Mouse (Mus musculus) hindbrain, embryonic 14.5 days (tissue): ENCODE measurements around the gene Olfr686. TPM values are rescaled to one million over a fixed set of nuclear protein-coding genes. Genes with fewer than 3 reads are reported as not detected.
A peak's percentile ranks its signal among the peaks of the same experiment; 100 is the strongest.

Experiments
- ATAC-seq: fragments of 200-750 bp; cut with Nextera tagmentation; 2 replicates; pipeline ENCODE4 v1.8.0; 2017; ENCODE audit warnings: moderate number of reproducible peaks, mild to moderate bottlenecking, moderate TSS enrichment, moderate library complexity; ENCODE audit not compliant: low FRiP score
- DNase-seq: peaks from one replicate; pipeline ENCODE4 v3.0.0-alpha.2; 2015; ENCODE audit warnings: low spot score
- H3K27ac ChIP-seq: fragments of 300-500 bp; sonication (generic); 2 replicates; pipeline ENCODE4 v1.5.1; 2014; ENCODE audit warnings: mild to moderate bottlenecking, moderate library complexity
- H3K27me3 ChIP-seq: fragments of 300-500 bp; sonication (generic); 2 replicates; pipeline ENCODE4 v1.6.1; 2014; ENCODE audit warnings: mild to moderate bottlenecking, low read length, mixed read lengths; ENCODE audit not compliant: control insufficient read depth, insufficient read depth
- H3K36me3 ChIP-seq: fragments of 300-500 bp; sonication (generic); replicated peaks from 2 replicates; pipeline ENCODE4 v1.6.1; 2014; ENCODE audit not compliant: control insufficient read depth, insufficient read depth
- H3K4me1 ChIP-seq: fragments of 300-500 bp; sonication (generic); replicated peaks from 2 replicates; pipeline ENCODE4 v1.6.1; 2014; ENCODE audit warnings: antibody characterized with exemption, low read length, mixed read lengths; ENCODE audit not compliant: control insufficient read depth, insufficient read depth
- H3K4me2 ChIP-seq: fragments of 300-500 bp; sonication (generic); replicated peaks from 2 replicates; pipeline ENCODE4 v1.6.1; 2014; ENCODE audit warnings: mild to moderate bottlenecking, moderate library complexity
- H3K4me3 ChIP-seq: fragments of 300-500 bp; sonication (generic); replicated peaks from 2 replicates; pipeline ENCODE4 v1.5.1; 2014; ENCODE audit warnings: mild to moderate bottlenecking, low read length
- H3K9ac ChIP-seq: fragments of 300-500 bp; sonication (generic); 2 replicates; pipeline ENCODE4 v1.6.1; 2014
- H3K9me3 ChIP-seq: fragments of 300-500 bp; sonication (generic); 2 replicates; pipeline ENCODE4 v1.6.1; 2016; ENCODE audit warnings: low read length; ENCODE audit not compliant: control insufficient read depth
- WGBS: fragments of 180-500 bp; shearing (Covaris S2); extraction: QIAGEN DNeasy Blood & Tissue Kit; methylation state at CpG from one replicate; pipeline ENCODE4 v1.1.7; 2014; 5-methylcytosine and 5-hydroxymethylcytosine counted together
- polyA plus RNA-seq: library from polyadenylated mRNA; unstranded; fragments of >200 nt; fragmentation: Nextera tagmentation; extraction: Ambion mirVana; gene quantifications from 2 replicates; pipeline ENCODE4 v1.2.1, GENCODE M21; 2014

The Olfr686 gene
- polyA plus RNA-seq, 1 experiment from 2014 or later = not detected

DNA sequence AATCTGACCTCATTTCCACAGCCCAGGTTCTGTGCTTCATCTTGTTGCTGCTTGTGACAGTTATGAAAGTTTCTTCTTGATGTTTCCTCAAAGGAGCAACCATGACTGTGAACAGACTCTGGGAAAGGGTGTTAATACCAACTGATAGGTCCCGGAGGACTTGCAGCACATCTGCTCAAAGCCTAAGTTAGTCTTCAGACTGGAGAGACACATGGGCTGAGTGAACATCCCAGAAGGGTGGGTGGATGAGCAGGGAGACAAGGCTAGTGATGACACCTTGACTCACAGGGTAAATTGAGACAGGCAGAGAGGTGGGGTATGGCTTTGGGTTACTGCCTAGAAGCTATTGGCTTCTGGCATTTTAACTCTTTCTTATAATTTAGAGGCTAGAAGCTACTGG lies 21.4 kb downstream of the Olfr686 start, which contains the start of gene Olfr685:
TSS of gene Olfr685 (minus strand) at position 101 of the 400 bp plus-strand sequence.
- Histone ChIP-seq H3K4me3 (no peak within 1 kb of the TSS), H3K27ac (no peak within 1 kb of the TSS), H3K4me2 (no peak within 1 kb of the TSS), H3K36me3 (no peaks in the 10 kb centered on the region), H3K27me3 (no peaks in the 10 kb centered on the region), H3K9ac (no peak within 1 kb of the TSS), H3K9me3 (no peaks in the 10 kb centered on the region), H3K4me1 (no peaks in the 10 kb centered on the region)
- no peak for ATAC-seq
- WGBS = 92% methylated on average over 1 of the region's 1 CpGs
- no peak for DNase-seq

DNA sequence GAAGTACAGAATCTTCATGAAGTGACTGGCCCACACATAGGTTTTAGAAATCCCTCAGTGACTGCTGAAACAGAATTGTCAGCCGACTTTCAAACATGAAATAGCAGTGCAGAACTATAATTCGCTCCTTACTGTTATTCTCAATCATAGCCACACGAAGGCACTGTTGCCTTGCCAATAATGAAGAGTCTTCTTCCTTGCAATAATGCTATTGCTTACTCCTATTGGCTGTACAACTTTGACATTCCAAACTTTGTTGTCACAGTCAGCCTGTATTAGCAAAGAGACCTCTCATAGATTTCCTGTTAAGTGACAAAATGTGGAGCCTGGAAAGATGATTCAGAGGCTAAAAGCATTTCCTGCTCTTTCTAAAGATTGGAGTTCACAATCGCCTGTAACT lies 36.5 kb downstream of the Olfr686 start:
- WGBS = 59% methylated on average over 4 of the region's 4 CpGs
- H3K9ac ChIP-seq = no peak overlapping the region
- H3K27ac ChIP-seq = no peak overlapping the region
- no peaks in the 10 kb centered on the region for H3K9me3 ChIP-seq
- H3K4me3 ChIP-seq = no peak overlapping the region
- H3K36me3 ChIP-seq = no peaks in the 10 kb centered on the region
- no peaks in the 10 kb centered on the region for H3K4me1 ChIP-seq
- ATAC-seq (no peak), DNase-seq (peak; percentile 25)
- H3K27me3 ChIP-seq = no peaks in the 10 kb centered on the region
- no peak overlapping the region for H3K4me2 ChIP-seq

DNA sequence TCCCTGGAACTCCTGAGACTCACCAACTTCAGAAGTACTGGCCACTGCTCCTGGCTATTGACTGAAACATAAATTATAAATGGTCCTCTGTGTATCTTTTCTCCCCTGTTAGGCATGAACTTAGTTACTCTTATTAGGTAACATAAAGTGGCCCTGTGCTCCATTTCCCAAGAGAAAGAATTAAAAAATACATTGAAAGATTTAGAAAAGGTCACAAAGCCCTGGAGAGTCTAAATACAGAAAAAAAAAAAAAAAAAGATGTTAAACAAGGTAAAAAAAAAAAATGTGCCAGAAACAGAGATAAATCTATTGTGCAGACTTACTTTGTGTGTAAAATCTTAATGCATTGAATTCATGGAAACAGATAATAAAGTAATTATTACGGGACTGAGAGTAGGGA lies 43.7 kb downstream of the Olfr686 start, which contains the start of gene Olfr684:
TSS of gene Olfr684 (minus strand) at position 101 of the 400 bp plus-strand sequence.
- no peaks in the 10 kb centered on the region for H3K36me3 ChIP-seq
- WGBS = 82% methylated on average over 1 of the region's 1 CpGs
- ATAC-seq (no peak), DNase-seq (no peak)
- H3K27ac ChIP-seq = no peak within 1 kb of the TSS
- no peak within 1 kb of the TSS for H3K9ac ChIP-seq
- no peaks in the 10 kb centered on the region for H3K9me3 ChIP-seq
- no peaks in the 10 kb centered on the region for H3K27me3 ChIP-seq
- H3K4me3 ChIP-seq = no peak within 1 kb of the TSS
- no peak within 1 kb of the TSS for H3K4me2 ChIP-seq
- no peaks in the 10 kb centered on the region for H3K4me1 ChIP-seq

Other genes with a start within 250 kb of the Olfr686 start
- gene Olfr670, start 244.9 kb downstream of the Olfr686 start, polyA plus RNA-seq = not detected in 2 replicates
- gene Olfr671, start 228.4 kb downstream of the Olfr686 start, polyA plus RNA-seq = not detected in 2 replicates
- not detected in 2 replicates for gene Olfr672, start 205.5 kb downstream of the Olfr686 start, polyA plus RNA-seq
- gene Olfr675, start 179.0 kb downstream of the Olfr686 start, polyA plus RNA-seq = not detected in 2 replicates
- not detected in 2 replicates for gene Olfr676, start 174.8 kb downstream of the Olfr686 start, polyA plus RNA-seq
- not detected in 2 replicates for gene Olfr677, start 156.1 kb downstream of the Olfr686 start, polyA plus RNA-seq
- not detected in 2 replicates for gene Olfr678, start 143.0 kb downstream of the Olfr686 start, polyA plus RNA-seq
- gene Olfr679, start 126.3 kb downstream of the Olfr686 start, polyA plus RNA-seq = not detected in 2 replicates
- gene Olfr680-ps1, start 114.7 kb downstream of the Olfr686 start, polyA plus RNA-seq = not detected in 2 replicates
- gene Olfr681, start 90.6 kb downstream of the Olfr686 start, polyA plus RNA-seq = not detected in 2 replicates
- not detected in 2 replicates for gene Olfr683, start 60.5 kb downstream of the Olfr686 start, polyA plus RNA-seq
- gene Olfr684, start 43.8 kb downstream of the Olfr686 start, polyA plus RNA-seq = not detected in 2 replicates
- gene Olfr685, start 21.5 kb downstream of the Olfr686 start, polyA plus RNA-seq = not detected in 2 replicates
- gene Olfr688, start 80.6 kb upstream of the Olfr686 start, polyA plus RNA-seq = not detected in 2 replicates
- not detected in 2 replicates for gene Olfr689, start 103.7 kb upstream of the Olfr686 start, polyA plus RNA-seq
- gene Olfr690, start 126.6 kb upstream of the Olfr686 start, polyA plus RNA-seq = not detected in 2 replicates
- 0.14 and 0.33 TPM in 2 replicates for gene Olfr691, start 134.8 kb upstream of the Olfr686 start, polyA plus RNA-seq
- gene Olfr692, start 160.7 kb upstream of the Olfr686 start, polyA plus RNA-seq = not detected in 2 replicates
- gene Gm5901, start 167.6 kb upstream of the Olfr686 start, polyA plus RNA-seq = not detected in 2 replicates
- gene Fam160a2, start 192.6 kb upstream of the Olfr686 start, polyA plus RNA-seq = 39.0 and 42.2 TPM in 2 replicates
- gene Cnga4, start 197.1 kb upstream of the Olfr686 start, polyA plus RNA-seq = not detected in 2 replicates
- gene Cckbr, start 218.2 kb upstream of the Olfr686 start, polyA plus RNA-seq = 3.8 and 4.0 TPM in 2 replicates